Mouse (Mus musculus): ENCODE results near the gene Akr1b8.
"Not testable (repeated sequence)": the region's sequence is repeated elsewhere in the genome, so short reads cannot be mapped to it uniquely, and the experiment has no call there.

Akr1b8 gene

DNA sequence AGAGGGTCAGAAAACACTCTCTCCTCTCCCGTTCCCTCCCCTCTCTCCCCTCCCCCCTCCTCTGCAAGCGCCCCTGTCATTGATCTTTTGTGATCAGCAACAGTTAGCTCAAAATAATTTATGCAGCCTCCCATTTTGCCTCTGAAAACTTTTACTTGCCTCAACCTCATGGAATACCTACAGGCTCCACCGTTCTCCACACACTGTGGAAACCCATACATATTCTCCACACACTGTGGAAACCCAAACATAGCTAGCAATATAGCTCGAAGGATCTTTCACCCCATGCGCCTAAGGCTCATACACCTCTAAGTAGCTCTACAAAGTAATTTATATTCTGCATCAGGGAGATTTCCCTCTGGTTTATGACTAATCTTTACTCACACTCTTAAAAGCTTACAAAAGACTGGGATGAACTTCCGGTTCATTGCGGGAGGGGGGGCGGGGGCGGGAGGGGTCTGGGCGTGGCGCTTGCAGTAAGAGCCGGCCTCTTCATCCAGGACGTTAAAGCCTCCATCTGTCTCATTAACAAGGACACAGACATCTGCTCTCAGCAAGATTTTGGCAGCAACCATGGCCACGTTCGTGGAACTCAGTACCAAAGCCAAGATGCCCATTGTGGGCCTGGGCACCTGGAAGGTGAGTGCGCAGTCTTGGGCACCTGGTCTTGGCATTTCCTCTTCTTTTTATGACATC is at the start of gene Akr1b8:
Akr1b8 (plus strand) TSS at position 462 of the 696 bp plus-strand sequence.
- peak; percentile 81 to 84 for DNase-seq

- no peak for DNase-seq
Observed at GRCm38 (mm10) chr6:34304675-34305241, 49.2 kb upstream of the Akr1b8 start.

DNA sequence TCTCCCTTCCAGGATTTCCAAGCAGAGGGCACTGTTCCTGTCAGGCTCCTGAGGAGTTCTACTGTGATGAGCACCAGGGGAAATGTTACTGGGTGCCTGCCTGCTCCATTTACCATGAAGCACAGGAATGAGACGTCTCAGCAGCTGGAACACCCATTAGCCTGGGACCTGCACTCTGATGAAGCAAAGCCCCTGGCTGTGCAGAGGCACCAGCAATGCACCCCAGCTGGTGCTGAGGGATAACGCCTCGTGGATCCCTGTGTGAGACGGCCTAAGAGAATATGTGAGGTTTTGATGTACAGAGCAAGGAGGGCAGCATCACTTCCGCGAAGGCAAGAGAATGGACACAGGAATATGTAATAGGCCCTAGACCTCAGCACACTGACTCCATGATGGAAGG is 47.1 kb upstream of the Akr1b8 start:
- no peak for DNase-seq

- DNase-seq: no peak
Observed at GRCm38 (mm10) chr6:34309526-34309925, 44.4 kb upstream of the Akr1b8 start.

DNA sequence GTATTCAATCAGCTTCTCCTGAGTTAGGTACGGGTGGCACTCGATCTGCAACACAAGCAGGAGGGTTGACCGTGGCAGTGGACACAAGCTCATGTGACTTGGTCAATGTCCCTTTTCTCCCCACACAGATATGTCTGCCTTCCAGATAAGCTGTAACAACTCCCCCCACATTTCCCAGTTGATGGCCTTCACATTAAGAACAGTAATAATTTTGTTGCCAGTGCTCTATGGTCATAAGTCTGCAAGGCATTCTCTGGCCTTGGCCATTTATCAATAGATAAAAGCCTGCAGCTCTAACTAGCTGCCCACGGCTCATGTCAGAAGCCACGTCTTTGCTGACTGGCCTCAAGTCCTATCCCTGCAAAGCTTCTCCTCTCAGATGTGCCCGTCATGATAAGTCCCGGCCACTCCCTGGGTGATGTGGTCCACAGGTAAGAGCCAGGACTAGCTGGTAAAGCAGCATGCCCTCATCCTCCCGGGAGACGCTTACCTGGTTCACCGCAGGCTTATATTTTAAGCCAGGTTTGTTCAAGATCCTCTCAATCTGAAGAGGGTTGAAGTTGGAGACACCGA is 43.8 kb upstream of the Akr1b8 start:
- no peak for DNase-seq

- no peak for DNase-seq
Observed at GRCm38 (mm10) chr6:34313386-34313785, 40.5 kb upstream of the Akr1b8 start.

DNA sequence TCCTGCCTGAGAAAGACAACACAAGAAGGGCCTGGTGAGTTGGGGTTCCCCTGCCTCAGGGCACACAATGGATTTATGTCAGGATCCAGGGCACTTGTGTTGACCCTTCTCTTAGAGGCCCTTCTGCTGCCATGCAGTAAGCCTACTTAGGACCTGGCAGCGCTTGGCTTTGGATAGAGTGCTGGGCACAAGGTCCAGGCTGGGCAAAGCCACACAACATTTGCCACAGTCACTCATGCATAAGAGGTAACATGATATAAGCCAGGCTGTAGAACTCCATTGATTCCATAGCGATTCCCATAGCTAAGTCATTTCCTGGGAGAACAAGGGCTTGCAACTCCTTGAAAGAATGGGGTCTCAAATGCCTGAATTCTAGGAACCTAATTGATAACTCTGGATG is 40.0 kb upstream of the Akr1b8 start:
- DNase-seq: no peak

- DNase-seq: peak; percentile 84 to 89
Observed at GRCm38 (mm10) chr6:34316854-34317771, 36.8 kb upstream of the Akr1b8 start, which contains the start of gene Akr1b3. TSS of gene Akr1b3 (minus strand) at chr6:34317478.

- peak in 1 of 2 experiments; percentile 53 for DNase-seq
Observed at GRCm38 (mm10) chr6:34318172-34318571, 35.7 kb upstream of the Akr1b8 start.

- DNase-seq: no peak
Observed at GRCm38 (mm10) chr6:34318636-34319035, 35.3 kb upstream of the Akr1b8 start.

GRCm38 (mm10) chr6:34322121-34322520 is 31.8 kb upstream of the Akr1b8 start:
- DNase-seq: no peak

GRCm38 (mm10) chr6:34331379-34331778 is 22.5 kb upstream of the Akr1b8 start:
- DNase-seq: no peak

DNA sequence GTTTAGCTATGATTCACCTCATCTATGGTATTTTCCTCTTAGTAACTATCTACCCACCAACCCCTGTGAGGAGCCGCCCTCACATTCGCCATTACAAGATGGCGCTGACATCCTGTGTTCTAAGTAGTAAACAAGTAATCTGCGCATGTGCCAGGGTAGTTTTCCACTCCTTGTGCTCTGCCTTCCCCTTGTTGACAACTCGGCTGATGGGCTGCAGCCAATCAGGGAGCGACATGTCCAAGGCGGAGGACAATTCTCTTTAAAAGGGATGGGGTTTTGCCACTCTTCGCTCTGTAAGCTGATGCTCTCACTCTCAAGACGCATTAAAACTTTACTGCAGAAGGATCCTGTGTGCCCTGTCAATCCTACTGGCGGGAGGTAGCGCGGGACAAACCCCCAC is 22.1 kb upstream of the Akr1b8 start:
- DNase-seq: not testable (repeated sequence)

- DNase-seq: no peak
Observed at GRCm38 (mm10) chr6:34334673-34335072, 19.2 kb upstream of the Akr1b8 start.

DNA sequence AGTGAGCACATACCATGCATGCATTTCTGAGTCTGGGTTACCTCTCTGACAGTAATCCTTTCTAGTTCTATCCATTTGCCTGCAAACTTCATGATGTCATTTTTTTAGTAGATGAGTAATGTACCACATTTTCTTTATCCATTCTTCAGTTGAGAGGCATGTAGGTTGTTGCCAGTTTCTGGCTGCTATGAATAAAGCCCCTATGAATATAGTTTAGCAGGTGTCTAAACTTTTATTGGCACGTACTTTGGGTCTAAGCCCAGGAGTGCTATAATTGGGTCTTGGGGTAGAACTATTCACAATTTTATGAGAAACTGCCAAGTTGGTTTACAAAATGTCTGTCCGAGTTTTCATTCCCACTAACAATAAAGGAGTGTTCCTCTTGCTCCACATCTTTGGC is 16.1 kb upstream of the Akr1b8 start:
- DNase-seq: no peak

DNA sequence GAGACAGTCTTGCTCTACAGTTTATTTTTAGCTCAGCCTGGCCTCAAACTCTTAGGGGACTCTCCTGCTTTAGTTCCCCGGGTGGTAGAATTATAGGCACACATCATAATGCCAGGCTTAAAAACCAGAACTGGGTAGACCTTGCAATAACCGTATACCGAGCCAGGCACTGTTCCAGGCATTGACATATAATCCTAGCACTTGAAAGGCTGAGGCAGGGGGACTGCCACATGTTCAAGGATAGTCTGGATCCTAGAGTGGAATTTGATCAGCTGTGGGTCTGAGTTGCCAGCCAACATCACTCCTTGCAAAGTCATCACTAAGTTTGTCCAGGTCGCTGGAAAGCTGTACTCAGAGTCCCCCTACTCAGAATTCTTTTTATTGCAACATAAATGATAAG is 11.9 kb upstream of the Akr1b8 start:
- DNase-seq: no peak

DNA sequence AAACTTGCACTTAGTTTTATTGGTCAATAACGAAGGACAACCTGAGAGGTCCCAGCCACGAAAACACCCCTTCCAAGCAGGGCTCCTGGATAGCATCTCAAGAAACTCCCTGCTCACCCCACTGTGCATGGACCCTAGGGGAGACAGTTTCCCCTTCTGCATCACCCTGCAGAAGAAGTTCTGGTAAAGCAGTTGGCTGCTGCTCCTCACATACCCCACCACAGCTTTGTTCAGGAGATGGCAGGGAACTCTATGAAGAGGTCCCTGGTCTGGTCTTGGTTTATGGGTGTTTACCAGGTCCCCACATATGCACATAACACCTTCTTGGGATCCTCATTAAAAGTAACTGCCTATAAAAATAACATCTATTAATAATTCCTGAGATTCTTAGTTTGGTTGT is 11.4 kb upstream of the Akr1b8 start:
- DNase-seq: no peak

DNA sequence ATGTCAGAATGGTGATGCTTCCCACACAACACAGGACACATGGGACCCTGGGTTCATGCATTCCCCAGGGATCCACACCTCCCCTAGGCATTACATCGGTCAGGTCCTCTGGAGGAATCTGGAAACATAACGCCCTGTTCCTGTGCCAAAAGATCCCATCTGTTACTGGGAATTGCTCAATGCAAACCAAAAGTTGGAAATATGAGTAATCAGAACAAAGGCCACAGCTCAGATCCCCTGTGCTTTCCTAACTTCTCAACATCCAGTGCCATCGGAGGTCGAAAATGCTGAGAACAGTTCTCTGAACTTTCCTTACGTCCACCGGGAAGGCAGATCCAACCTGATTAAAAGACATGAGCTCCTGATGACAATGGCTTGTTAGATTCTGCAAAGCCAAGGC is 10.5 kb upstream of the Akr1b8 start:
- DNase-seq: no peak

- DNase-seq: no peak
Observed at GRCm38 (mm10) chr6:34344135-34344850, 9.6 kb upstream of the Akr1b8 start.

- DNase-seq: no peak
Observed at GRCm38 (mm10) chr6:34344935-34345334, 9.0 kb upstream of the Akr1b8 start.

DNA sequence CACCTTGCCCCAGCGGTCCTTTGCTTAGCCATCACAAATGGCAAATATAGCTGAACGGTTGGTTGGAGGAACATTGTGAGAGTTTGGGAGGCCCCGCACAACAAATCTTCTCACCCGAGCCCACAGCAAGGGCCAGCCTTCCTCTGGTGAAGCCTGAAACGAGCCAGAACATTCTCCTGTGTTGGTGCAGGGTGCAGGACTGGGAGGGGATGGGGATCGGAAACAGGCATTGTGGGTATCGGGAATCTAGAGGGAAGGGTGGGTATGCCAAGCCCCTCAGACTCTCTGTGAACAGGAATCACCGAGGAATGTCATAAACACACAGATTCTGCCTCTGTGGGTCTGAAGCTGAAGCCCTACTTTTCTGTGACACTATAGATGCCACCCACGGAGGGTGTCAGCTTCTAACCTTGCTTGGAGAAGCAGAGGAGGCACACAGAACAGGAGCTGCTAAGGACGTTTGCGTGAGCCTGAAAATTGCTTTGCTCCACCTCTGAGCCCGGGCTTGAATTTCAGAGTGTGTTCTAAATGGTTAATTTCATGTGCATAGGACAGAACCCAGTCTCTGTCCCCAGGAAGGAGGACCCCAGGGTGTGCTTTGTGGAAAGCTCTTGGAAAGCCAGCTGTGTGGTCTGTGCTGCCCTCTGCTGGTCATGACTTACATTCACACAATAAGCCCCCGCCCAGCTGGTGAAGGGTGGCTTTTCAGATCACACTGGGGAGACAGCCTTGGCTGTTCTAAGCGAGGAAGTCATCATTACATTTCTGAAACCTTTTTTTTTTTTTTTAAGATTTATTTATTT is 7.6 kb upstream of the Akr1b8 start:
- DNase-seq: peak; percentile 66 to 77
